Mouse (Mus musculus) bone marrow, adult 2 months (tissue): ENCODE measurements around the gene Rab3a.

ENCODE experiments used
- CTCF ChIP-seq: fragments of 200-500 bp; IDR thresholded peaks from 2 replicates; pipeline ENCODE4 v1.5.1; 2011; ENCODE audit warnings: low read length, control low read depth; ENCODE audit not compliant: control insufficient read depth, insufficient read depth
- POLR2A ChIP-seq: fragments of 200-500 bp; IDR thresholded peaks from 2 replicates; pipeline ENCODE4 v1.6.1; 2011; ENCODE audit warnings: low read depth, mild to moderate bottlenecking, control low read depth, low read length, borderline replicate concordance; ENCODE audit not compliant: control insufficient read depth

- no peak for TF ChIP-seq CTCF
- no peak for TF ChIP-seq POLR2A
Observed at GRCm38 (mm10) chr8:70711041-70711440, 43.4 kb upstream of the Rab3a start.
